ENCODE assay signal across 10 mouse cellular contexts in genomic region chr13:101759281-101759871, GRCm38 (mm10). TPM values are rescaled to one million over a fixed set of nuclear protein-coding genes. Genes with fewer than 3 reads are reported as not detected.
DNase-seq lines count a peak whose midpoint lies in the region; ATAC-seq and TF ChIP-seq lines count a peak whose summit lies in the region.
"Had no signal": no experiment of that assay in that cellular context is flagged by ENCODE, and none has a peak within 500 bp of the region (broad histone marks: within the 10 kb centered on the region; RNA-seq: fewer than 3 reads in every experiment).

No protein-coding gene starts in this region.

- no peak for ATAC-seq in heart, embryonic 14.5 days (ENCODE audit: insufficient number of reproducible peaks, insufficient read depth, low FRiP score, low read depth)
- ATAC-seq in inflammation-experienced regulatory T-cells, adult 6 months, result peak; percentile 57
- no peak; the same call in 1 of the 2 replicates for ATAC-seq in stomach, postnatal 0 days (ENCODE audit: low FRiP score, low TSS enrichment)
- ATAC-seq: intestine, embryonic 16.5 days had no signal

- H3K4me1 ChIP-seq in heart, embryonic 14.5 days (ENCODE audit: control insufficient read depth in 2 of 2, insufficient read depth in 2 of 2, low read length in 2 of 2), result peaks cover 41 to 80% of the 10 kb centered on the region in 2 experiments
- H3K4me1 ChIP-seq in spleen, adult 2 months (ENCODE audit: control insufficient read depth, insufficient read depth, insufficient read length), result peaks cover 30% of the 10 kb centered on the region
- peaks cover 31% of the 10 kb centered on the region for H3K4me1 ChIP-seq in stomach, postnatal 0 days (replicated peaks; ENCODE audit: control insufficient read depth, insufficient read depth)

- 0 out of 2 replicates have a peak overlapping the region, but pooled peaks have one; percentile 6 for H3K4me2 ChIP-seq in heart, embryonic 14.5 days (ENCODE audit: low read length)
- peak overlapping the region; percentile 42 for H3K4me2 ChIP-seq in stomach, postnatal 0 days (replicated peaks; ENCODE audit: low read depth)

- H3K4me3 ChIP-seq in heart, embryonic 14.5 days (ENCODE audit: control insufficient read depth in 1 of 2, insufficient read depth in 1 of 2, low read depth in 1 of 2, low read length in 2 of 2), result no peak overlapping the region
- H3K4me3 ChIP-seq in spleen, adult 2 months (ENCODE audit: extremely low read depth, insufficient read depth, insufficient read length), result no peak overlapping the region
- H3K4me3 ChIP-seq in stomach, postnatal 0 days (ENCODE audit: low read depth, low read length), result no peak overlapping the region

- H3K27ac ChIP-seq in heart, embryonic 14.5 days (replicated peaks in 1 of 2; ENCODE audit: control insufficient read depth in 1 of 2, insufficient read depth in 1 of 2, low read depth in 2 of 2, low read length in 2 of 2), result no peak overlapping the region
- H3K27ac ChIP-seq in spleen, adult 2 months (ENCODE audit: insufficient read depth, low read length), result peak overlapping the region; percentile 56
- H3K27ac ChIP-seq in stomach, postnatal 0 days (replicated peaks), result peak overlapping the region; percentile 37
- H3K27ac ChIP-seq: liver, embryonic 14.5 days had no signal

- TF ChIP-seq CTCF in spleen, adult 2 months (IDR thresholded peaks at IDR 0.05; ENCODE audit: extremely low read depth, insufficient read depth, insufficient read length, insufficient replicate concordance), result no peak
- no peak for TF ChIP-seq CTCF in stomach, postnatal 0 days (IDR thresholded peaks at IDR 0.05; ENCODE audit: low read depth)

- no peak for TF ChIP-seq EP300 in stomach, postnatal 0 days (optimal IDR thresholded peaks at IDR 0.05)

- H3K9ac ChIP-seq in heart, embryonic 14.5 days (ENCODE audit: low read length), result no peak overlapping the region
- no peak overlapping the region; the same call in 1 of the 2 replicates for H3K9ac ChIP-seq in stomach, postnatal 0 days (ENCODE audit: low read length)
- H3K9ac ChIP-seq: liver, embryonic 14.5 days had no signal

- H3K36me3 ChIP-seq in heart, embryonic 14.5 days (ENCODE audit: control insufficient read depth, insufficient read depth, low read length), result peaks cover 24% of the 10 kb centered on the region
- H3K36me3 ChIP-seq in spleen, adult 2 months (ENCODE audit: control insufficient read depth, insufficient read depth, low read length), result peaks cover 14% of the 10 kb centered on the region
- H3K36me3 ChIP-seq in stomach, postnatal 0 days (ENCODE audit: control insufficient read depth, insufficient read depth, low read length), result peaks cover 13% of the 10 kb centered on the region; the same call in 1 of the 2 replicates

- H3K9me3 ChIP-seq in heart, embryonic 14.5 days (ENCODE audit: control insufficient read depth, low read length), result no peaks in the 10 kb centered on the region
- no peaks in the 10 kb centered on the region for H3K9me3 ChIP-seq in stomach, postnatal 0 days (ENCODE audit: control insufficient read depth, low read length)

- 36% methylated on average over 3 of the region's 3 CpGs for WGBS in heart, embryonic 14.5 days
- WGBS in spleen, adult 2 months, result 8% methylated on average over 3 of the region's 3 CpGs
- WGBS in stomach, postnatal 0 days, result 8% methylated on average over 3 of the region's 3 CpGs

- no peak for DNase-seq in heart, adult 8-10 months (ENCODE audit: low spot score)
- no peak for DNase-seq in spleen, adult 2 months (ENCODE audit: low read depth in 1 of 2, low spot score in 2 of 2)
- DNase-seq in spleen, postnatal 14 days (ENCODE audit: low spot score in 2 of 2), result no peak
- DNase-seq in stomach, postnatal 0 days (ENCODE audit: low spot score), result no peak
- no peak for DNase-seq in cerebellum, postnatal 25 days
- no peak for DNase-seq in adrenal gland, adult (ENCODE audit: inconsistent age in 2 of 2, low spot score in 1 of 2)

- TF ChIP-seq POLR2A in spleen, adult 2 months (IDR thresholded peaks at IDR 0.05; ENCODE audit: low read depth, low read length), result no peak

- H3K27me3 ChIP-seq in heart, embryonic 14.5 days (ENCODE audit: control insufficient read depth, insufficient read depth, low read length), result no peaks in the 10 kb centered on the region
- H3K27me3 ChIP-seq in spleen, adult 2 months (ENCODE audit: control insufficient read depth, insufficient read depth, low read length), result no peaks in the 10 kb centered on the region
- H3K27me3 ChIP-seq in stomach, postnatal 0 days (ENCODE audit: control insufficient read depth, insufficient read depth, low read length), result no peaks in the 10 kb centered on the region

RNA-seq across cellular contexts. Expression of gene Pik3r1, which starts 8.6 kb away (rescaled TPM):
- 23.2 and 26.2 TPM in 2 replicates for polyA plus RNA-seq in heart, embryonic 14.5 days (2014; fragmentation: Nextera tagmentation; extraction: Ambion mirVana)
- 100 to 1,000 TPM; 107 to 140 (median 112) TPM for total RNA-seq in heart, adult 8-10 months (2022)
- polyA plus RNA-seq in spleen, adult 2 months (2012; rRNA removed), result 17.1 and 18.4 TPM in 2 replicates
- polyA plus RNA-seq in inflammation-experienced regulatory T-cells, adult 6 months (2017; shearing (Covaris generic)), result 10 to 100 TPM; 78.0 to 94.8 (median 90.1) TPM
- polyA plus RNA-seq in stomach, postnatal 0 days (2015; fragmentation: Nextera tagmentation; extraction: Ambion mirVana), result 36.0 and 44.6 TPM in 2 replicates

Comparison
In these comparisons a context has a peak if more than half of its experiments do, and no peak if none do; other contexts are left out.
1. H3K27ac ChIP-seq: peak in spleen, adult 2 months (single experiment) and stomach, postnatal 0 days (single experiment); none in heart, embryonic 14.5 days (0 of 2).